Mouse (Mus musculus) MEL (cell line): ENCODE data around the gene Nf1.

Source experiments
- CTCF ChIP-seq, 3 experiments: IDR thresholded peaks in 2 of 3; conservative IDR thresholded peaks in 1 of 3; 2 replicates each; pipeline ENCODE4 v1.5.1; 2011 to 2012; ENCODE audit warnings: low read length in 3 of 3, low read depth in 2 of 3, mild to moderate bottlenecking in 2 of 3, improper control_type of control experiment in 1 of 3, inconsistent platforms in 1 of 3, mixed read lengths in 1 of 3, moderate library complexity in 1 of 3; ENCODE audit not compliant: control insufficient read depth in 1 of 3, insufficient read depth in 1 of 3, poor library complexity in 1 of 3, severe bottlenecking in 1 of 3
- E2F4 ChIP-seq: IDR thresholded peaks from 2 replicates; pipeline ENCODE4 v1.6.1; 2011; ENCODE audit warnings: low read depth, low read length, improper control_type of control experiment, borderline replicate concordance
- GATA1 ChIP-seq: IDR thresholded peaks from 2 replicates; pipeline ENCODE4 v1.6.1; 2011; ENCODE audit warnings: low read depth, low read length, improper control_type of control experiment
- MAFK ChIP-seq: IDR thresholded peaks from 2 replicates; pipeline ENCODE4 v1.6.1; 2011; ENCODE audit warnings: low read depth, mild to moderate bottlenecking, low read length, improper control_type of control experiment, borderline replicate concordance
- MAX ChIP-seq: IDR thresholded peaks from 2 replicates; pipeline ENCODE4 v1.6.1; 2011; ENCODE audit warnings: low read length, improper control_type of control experiment
- MEF2A ChIP-seq: IDR thresholded peaks from 2 replicates; pipeline ENCODE4 v1.6.1; 2014; ENCODE audit warnings: low read depth, mild to moderate bottlenecking, inconsistent platforms, low read length, improper control_type of control experiment; ENCODE audit not compliant: poor library complexity, insufficient replicate concordance, severe bottlenecking; ENCODE audit errors: extremely low read depth
- POLR2A ChIP-seq, 2 experiments: IDR thresholded peaks; 2 replicates each; pipeline ENCODE4 v1.6.1; 2011 to 2012; ENCODE audit warnings: low read length in 2 of 2, mild to moderate bottlenecking in 2 of 2, control low read depth in 1 of 2, improper control_type of control experiment in 1 of 2, low read depth in 1 of 2, moderate library complexity in 1 of 2; ENCODE audit not compliant: control insufficient read depth in 1 of 2, insufficient read depth in 1 of 2, poor library complexity in 1 of 2
- POLR2AphosphoS2 ChIP-seq: IDR thresholded peaks from 2 replicates; pipeline ENCODE4 v1.6.1; 2011; ENCODE audit warnings: low read length, improper control_type of control experiment
- POLR2AphosphoS5 ChIP-seq: IDR thresholded peaks from 2 replicates; pipeline ENCODE4 v1.6.1; 2012; ENCODE audit warnings: low read depth, borderline replicate concordance, mild to moderate bottlenecking, inconsistent platforms, low read length, moderate library complexity, mixed read lengths
- SMC3 ChIP-seq: IDR thresholded peaks from 2 replicates; pipeline ENCODE4 v1.6.1; 2011; ENCODE audit warnings: low read depth, low read length, improper control_type of control experiment
- TCF12 ChIP-seq: IDR thresholded peaks from 2 replicates; pipeline ENCODE4 v1.6.1; 2014; ENCODE audit warnings: low read depth, mild to moderate bottlenecking, inconsistent platforms, low read length, improper control_type of control experiment, moderate library complexity
- ZKSCAN1 ChIP-seq: IDR thresholded peaks from 2 replicates; pipeline ENCODE4 v1.6.1; 2012; ENCODE audit warnings: low read depth, mild to moderate bottlenecking, inconsistent platforms, low read length, improper control_type of control experiment, moderate library complexity

DNA sequence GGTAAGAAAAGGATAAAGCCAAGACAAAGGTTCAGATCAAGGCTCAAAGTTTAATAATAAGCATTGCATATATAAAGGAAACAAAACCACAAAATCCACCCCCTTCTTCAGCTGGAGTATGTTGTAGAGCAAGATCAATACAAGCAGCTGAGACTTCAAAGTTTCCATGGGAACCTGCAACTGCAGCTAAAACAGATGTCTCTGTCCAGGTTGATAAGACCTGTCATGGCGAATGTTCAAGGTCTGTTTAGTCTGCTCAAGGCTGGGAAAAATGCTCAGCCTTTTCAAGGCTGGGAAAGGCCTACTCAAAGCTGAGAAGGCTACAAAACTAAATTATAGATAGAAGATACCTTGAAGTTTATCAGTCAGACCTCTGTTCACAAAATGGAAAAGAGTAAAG lies 213.1 kb downstream of the Nf1 start:
- no peak for TF ChIP-seq MEF2A
- no peak for TF ChIP-seq SMC3
- no peak for TF ChIP-seq MAFK
- TF ChIP-seq ZKSCAN1, result no peak
- TF ChIP-seq POLR2A (IDR thresholded peaks at IDR 0.05; ENCODE audit: control insufficient read depth in 1 of 2, insufficient read depth in 1 of 2, low read depth in 1 of 2, low read length in 2 of 2, poor library complexity in 1 of 2), result no peak
- no peak for TF ChIP-seq MAX
- TF ChIP-seq TCF12, result no peak
- TF ChIP-seq POLR2AphosphoS5, result no peak
- no peak for TF ChIP-seq E2F4
- 0 out of 2 replicates have a peak, but pooled peaks have one; percentile 12 for TF ChIP-seq GATA1
- no peak for TF ChIP-seq CTCF (IDR thresholded peaks at IDR 0.05 in 2 of 3, conservative IDR thresholded peaks at IDR 0.05 in 1 of 3; ENCODE audit: control insufficient read depth in 1 of 3, insufficient read depth in 1 of 3, low read depth in 2 of 3, low read length in 3 of 3, poor library complexity in 1 of 3, severe bottlenecking in 1 of 3)
- TF ChIP-seq POLR2AphosphoS2, result no peak
